Mouse (Mus musculus) erythroblast, embryonic 14.5 days (primary cell): ENCODE data around the gene Atf7ip.

ENCODE experiments used
- GATA1 ChIP-seq: IDR thresholded peaks from 2 replicates; pipeline ENCODE4 v1.6.1; 2012; ENCODE audit warnings: low read length, inconsistent platforms, mixed read lengths
- TAL1 ChIP-seq: IDR thresholded peaks from 3 replicates; pipeline ENCODE4 v1.6.1; 2012; ENCODE audit warnings: low read length, inconsistent platforms, mixed read lengths

- peak; percentile 45; the same call in 1 of the 2 replicates for TF ChIP-seq GATA1
- TF ChIP-seq TAL1 = no peak
These were observed 13.3 kb downstream of the Atf7ip start for GRCm38 (mm10) chr6:136519254-136519653.
